Mouse (Mus musculus): Measurements from ENCODE around the gene Abcc2. TPM values are rescaled to one million over a fixed set of nuclear protein-coding genes. Genes with fewer than 3 reads are reported as not detected.
A peak's percentile ranks its signal among the peaks of the same experiment; 100 is the strongest.

Gene Abcc2
- total RNA-seq, 4 experiments from 2014 or later, result not detected

DNA sequence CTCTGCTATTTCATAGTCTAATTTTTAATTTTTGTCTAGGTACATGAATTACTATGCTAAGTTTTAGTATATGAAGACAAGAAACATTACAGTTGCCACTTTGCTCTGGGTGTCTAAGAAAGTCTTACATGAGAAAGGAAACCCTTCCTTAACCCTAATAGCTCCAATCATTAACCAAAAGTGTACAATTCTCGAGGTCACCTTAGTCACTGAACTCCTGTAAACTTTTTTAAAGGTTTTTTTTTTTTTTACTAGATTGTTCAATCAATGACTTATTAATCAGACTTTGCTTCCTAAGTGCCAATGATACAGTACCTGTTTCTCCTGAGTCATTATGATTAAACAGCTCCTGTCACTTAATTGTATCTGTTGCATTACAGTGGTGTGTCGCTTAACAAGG lies 4.7 kb upstream of the Abcc2 start:
- no peak for DNase-seq (ENCODE audit: low spot score)

DNA sequence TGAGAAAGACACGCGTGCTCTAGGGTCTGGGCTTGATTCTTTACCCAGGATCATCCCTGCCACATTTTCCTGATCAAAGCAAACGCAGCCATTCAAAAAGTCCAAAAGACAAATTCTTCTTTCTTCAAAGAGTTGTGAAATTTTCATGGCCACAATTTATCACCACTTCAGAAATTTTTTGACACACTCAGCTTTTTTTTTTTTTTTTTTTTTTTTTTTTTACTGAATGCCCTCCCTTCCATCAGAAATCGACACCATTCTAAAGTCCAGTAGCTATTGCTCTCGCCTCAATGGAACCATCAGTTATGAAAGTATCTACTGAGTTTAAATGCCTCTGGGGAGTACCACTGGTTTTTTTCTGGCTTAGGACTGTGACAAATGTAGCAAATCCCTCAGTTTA lies 1.6 kb upstream of the Abcc2 start:
- no peak for DNase-seq (ENCODE audit: low spot score)

DNA sequence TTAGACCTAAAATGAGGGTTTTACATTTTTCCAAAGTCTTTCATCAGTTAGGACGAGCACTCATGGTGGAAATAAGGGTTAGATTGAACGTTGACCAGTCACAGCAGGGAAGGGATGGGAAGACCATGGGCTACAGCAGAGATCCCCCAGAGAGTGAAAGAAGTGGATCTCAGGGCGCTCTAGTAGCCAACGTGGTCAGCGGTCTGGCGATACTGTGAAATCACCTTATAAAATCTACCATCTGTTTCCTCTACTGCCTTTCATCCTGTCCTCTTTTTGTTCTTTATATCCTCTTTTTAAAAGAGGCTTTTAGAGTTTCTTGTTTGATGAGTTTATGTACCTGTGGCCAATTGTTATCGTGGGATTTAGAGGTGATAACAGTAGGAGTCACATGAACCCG lies 2.8 kb downstream of the Abcc2 start:
- no peak for DNase-seq (ENCODE audit: low spot score)

DNA sequence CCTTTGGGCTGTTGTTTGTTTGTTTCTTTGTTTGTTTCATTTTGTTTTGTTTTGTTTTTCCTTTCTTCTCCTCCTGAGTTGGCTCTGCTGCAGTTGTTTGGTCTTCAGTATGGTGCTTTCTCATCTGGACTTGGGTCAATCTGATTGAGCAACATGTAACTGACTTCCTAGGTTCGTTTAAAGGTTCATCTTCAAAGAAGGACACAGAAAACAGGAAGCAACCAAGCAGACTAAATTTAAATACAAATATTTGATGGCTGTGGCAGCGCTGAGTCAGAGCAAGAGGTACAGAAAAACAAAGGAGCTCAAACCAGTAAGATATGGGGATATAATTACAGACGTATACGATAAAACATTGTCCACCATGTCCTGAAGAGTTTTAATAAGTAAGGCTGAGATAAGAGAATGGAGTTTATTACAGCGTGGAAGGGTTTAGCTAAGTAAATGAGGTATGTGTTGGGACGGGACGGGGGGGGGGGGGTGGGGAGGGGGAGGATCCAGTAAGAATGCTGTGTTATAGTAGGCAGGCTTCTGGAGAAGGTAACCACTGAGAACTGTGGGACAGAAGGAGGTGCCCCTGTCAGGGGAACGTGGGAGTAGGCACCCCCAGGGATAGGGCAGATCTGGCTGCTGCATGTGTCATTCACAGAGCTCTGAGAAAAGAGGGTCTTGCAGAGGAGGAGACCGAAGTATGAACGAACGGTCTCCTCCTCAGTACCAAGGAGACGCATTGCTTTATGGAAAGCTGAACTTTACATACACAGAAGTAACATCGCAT lies 4.4 kb downstream of the Abcc2 start:
- no peak for DNase-seq (ENCODE audit: low spot score)

DNA sequence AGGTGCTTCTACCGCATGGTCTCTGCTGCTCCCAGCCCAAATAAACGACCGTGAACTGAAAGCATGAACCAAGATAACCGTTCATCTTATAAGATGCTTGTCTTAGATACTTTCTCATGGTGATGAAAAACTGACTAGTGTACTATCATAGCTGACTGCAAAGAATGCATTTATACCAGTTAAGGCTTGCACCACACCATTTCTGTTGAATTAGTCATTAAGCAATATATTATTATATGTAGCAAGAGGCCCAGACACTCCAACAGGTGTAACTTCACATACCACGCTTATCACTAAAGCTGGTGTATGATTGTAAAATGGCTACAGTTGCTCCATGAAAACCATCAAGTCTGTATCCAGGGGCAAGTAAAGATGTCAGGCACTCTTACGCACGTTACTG lies 7.8 kb downstream of the Abcc2 start:
- DNase-seq (ENCODE audit: low spot score), result no peak

DNA sequence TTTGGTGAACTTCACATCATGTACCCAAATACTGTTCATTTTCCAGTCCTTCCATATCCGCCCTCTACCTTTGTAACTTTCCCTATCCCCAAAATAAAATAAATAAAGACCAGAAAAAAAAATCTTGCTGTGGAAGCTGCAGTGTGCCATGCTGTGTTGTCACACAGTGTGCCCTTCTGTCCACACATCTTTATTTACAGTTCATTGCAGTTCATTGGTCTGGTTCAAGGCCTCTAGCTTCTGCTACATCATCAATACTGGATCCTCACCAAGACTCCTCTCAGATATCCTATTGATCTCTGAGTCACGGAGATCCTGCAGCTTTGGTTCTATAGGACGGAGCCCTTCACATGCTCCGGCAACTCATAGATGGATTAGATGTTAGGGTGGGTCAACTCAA lies 10.5 kb downstream of the Abcc2 start:
- no peak for DNase-seq (ENCODE audit: low spot score)

DNA sequence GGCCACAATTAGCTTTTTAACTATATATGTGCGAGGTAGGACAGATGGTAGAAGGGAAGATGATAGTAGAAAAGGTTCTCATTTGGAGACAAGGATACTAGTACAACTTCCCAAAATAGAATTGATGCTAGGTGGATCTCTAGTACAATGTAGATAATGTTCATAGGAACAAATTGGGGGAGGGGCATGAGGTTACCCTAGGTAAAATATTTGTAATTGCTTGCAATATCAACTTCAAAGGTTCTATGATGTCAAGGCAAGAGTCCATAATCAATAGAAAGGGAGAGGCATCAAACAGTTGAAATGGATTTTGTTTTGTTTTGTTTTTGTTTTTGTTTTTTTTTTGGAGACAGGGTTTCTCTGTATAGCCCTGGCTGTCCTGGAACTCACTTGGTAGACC lies 12.0 kb downstream of the Abcc2 start:
- DNase-seq (ENCODE audit: low spot score), result no peak

DNA sequence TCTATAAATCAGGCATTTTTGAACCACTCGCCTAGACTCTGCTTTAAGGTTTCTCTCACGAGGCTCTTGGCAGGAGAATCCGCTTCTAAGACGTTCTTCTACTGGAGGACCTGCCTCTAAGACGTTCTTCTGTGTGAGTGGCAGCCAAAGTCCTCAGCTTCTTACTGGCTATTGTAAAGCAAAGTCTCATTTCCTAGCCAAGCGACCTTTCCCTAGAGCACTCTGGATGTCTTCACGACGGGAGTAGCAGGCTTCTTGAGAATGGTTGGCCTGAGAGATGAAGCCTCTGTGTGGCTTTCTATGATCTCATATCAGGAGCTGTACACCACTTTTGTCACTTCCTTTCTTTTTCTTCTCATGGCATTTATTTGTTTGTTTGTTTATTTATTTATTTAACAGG lies 13.5 kb downstream of the Abcc2 start:
- DNase-seq (ENCODE audit: low spot score), result no peak

DNA sequence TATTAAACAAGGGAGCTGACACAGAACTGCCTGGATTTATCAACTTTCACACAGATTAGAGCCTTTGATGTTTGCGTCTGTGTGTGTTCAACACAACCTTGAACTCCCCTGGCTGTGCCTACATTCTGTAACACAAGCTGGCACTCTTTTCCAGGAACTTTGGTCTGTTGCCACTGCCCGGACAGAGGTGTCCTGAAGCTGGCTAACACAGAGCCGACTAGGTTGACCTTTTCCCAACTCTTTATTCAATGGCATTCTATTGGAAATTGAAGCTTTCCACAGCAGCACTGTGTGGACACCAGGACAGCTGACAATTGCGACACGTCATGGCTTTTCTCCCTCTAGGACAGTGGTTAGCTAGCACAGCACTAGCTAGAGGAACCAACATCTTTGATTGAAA lies 15.2 kb downstream of the Abcc2 start:
- DNase-seq (ENCODE audit: low spot score), result no peak

DNA sequence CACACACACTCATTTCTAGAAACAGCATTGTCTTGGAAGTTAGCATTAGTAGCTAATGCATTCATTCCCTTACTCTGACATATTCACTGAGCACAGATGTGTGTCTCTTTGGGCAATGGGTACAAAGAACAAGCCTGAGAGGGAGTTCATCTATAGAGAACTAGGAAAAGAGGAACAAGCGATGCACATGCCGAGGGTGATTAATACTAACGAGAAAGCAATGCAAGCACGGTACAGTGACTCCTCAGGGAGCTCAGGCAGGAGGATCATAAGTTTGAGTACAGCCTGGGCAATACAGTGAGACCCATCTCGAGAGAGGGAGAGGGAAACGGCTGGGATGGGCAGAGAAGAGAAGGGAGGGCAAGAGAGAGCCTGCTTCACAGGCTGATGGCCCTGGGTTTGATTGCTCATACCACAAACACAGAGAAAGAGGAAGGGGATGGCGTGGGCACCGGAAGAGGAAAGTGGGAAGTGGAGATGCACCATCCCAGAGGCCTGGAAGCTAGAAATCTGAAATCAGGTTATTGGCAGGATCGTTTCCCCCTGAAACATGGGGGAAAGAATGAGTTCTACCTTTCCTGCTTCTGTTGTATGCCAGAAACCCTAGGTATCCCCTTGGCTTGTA lies 19.5 kb downstream of the Abcc2 start:
- DNase-seq (ENCODE audit: low spot score), result no peak

DNA sequence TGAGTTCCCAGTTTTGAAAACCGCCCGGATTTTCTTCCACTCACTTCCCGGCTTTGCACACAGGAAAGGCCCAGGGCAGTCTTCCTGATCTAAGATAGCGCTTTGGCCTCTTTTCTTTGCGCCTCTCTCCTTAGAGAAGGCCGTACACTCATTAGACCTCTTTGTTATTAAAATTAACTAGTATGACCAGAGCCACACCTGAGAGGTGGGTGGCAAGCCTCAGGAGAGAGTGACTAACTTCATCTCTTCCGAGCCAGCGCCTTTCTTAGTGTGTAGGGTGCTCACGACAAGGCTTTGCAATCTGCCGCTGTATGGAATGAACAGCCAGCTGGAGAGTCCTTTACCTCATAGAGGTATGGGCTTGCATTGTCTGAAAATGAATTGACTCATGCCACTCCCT lies 21.9 kb downstream of the Abcc2 start:
- no peak for DNase-seq (ENCODE audit: low spot score)

DNA sequence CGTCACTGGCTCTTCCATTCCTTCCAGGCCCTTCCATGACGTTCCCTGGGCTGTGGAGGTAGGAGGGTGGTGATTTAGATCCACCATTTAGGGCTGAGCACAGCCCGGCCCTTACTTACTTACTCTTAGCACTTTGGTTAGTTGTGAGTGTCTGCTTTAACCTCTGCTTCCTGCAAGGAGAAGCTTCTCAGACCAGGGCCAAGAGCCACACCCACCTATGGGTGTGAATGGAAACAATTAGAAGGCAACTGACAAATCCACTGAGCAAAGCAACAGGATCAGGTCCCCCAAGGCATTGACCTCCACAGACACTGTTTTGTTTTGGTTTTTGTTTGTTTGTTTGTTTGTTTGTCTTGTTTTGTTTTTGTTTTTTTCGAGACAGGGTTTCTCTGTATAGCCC lies 27.3 kb downstream of the Abcc2 start:
- no peak for DNase-seq (ENCODE audit: low spot score)

DNA sequence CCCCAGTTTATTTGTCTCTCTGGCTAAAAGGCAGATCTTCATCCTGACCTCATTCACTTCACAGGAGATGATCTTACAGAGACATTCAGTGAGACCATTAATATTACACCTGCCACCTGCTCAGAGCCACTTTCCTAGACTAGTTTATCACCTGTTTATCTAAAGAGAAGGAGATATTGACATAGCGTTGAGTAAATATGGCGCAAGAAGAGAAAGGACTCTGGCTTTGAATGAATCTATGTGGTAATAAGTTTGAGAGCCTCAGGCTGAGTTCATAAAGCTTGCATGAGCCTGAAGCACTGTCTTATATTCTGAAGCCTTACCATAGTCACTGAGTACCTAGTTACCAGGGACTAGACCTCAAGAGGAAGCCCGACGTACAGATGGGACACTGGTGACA lies 29.4 kb downstream of the Abcc2 start:
- no peak for DNase-seq (ENCODE audit: low spot score)

DNA sequence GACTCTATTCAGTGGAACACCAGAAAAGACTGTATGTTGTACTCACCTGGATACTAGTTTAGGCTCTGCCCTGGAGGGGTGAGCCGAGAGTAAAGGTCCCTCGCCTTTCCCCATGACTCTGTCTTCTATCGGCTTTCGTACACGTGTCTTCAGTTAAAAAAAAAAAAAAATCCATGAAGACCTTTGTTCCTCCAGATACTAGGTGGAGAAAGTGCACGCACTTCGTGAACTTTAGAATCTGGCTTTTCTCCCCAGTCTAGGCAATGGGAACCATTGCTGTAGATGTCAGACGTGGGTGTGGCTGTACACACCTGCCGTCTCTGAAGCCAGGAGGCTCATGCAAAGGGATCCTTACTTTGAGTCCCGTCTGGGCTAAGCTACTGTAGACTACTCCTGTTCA lies 31.3 kb downstream of the Abcc2 start:
- no peak for DNase-seq (ENCODE audit: low spot score)

DNA sequence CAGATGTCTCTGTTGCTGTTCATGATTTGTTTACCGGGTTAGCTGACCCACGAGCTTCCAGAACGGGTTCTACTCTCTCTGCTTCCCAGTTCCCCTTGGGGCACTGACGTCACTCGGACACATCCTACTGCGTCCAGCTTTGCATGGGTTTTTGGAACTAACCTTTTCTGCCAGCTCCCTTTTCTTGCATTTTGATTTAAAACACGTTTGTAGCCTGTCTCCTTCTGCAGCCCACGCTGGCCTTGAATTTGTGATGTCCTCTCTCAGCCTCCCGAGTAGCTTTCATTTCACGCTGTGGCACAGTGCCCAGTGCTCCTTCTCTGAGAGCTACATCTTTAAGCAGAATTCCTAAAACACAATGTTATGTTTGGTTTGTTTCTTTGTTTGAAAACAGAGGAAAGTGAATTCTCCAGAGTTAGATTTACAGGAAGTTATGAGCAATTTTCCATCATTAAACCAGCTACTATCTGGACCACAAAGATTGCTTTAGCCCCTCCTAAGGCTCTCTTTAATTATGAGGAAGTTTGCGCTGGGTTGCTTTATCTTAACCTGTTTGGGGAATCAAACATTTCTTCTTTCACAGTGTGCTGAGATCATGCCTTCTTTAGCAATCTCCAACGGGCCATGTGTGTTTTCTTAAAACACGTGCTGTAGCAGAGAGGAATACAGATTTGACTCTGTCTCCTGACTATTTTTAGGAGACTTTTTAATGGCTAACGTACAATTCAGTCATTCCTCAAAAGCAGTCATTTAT lies 33.8 kb downstream of the Abcc2 start:
- DNase-seq (ENCODE audit: low spot score), result no peak

DNA sequence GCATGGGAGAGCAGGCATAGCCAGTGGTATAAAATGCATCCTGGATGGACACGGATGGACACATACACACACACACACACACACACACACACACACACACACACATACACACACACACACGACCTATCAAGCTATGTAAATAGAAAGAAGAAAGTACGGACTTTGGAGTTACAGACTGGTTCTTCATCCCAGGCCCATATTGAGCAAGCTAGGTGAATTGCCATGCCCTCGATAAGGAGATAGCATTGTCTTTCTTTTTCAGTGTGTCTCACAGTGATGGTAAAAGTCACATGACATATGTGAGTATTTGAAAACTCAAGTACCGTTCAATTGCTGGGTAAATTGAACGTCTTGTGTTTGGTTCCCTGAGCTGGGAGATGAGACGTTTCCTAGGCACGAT lies 44.9 kb downstream of the Abcc2 start:
- no peak for DNase-seq (ENCODE audit: low spot score)

DNA sequence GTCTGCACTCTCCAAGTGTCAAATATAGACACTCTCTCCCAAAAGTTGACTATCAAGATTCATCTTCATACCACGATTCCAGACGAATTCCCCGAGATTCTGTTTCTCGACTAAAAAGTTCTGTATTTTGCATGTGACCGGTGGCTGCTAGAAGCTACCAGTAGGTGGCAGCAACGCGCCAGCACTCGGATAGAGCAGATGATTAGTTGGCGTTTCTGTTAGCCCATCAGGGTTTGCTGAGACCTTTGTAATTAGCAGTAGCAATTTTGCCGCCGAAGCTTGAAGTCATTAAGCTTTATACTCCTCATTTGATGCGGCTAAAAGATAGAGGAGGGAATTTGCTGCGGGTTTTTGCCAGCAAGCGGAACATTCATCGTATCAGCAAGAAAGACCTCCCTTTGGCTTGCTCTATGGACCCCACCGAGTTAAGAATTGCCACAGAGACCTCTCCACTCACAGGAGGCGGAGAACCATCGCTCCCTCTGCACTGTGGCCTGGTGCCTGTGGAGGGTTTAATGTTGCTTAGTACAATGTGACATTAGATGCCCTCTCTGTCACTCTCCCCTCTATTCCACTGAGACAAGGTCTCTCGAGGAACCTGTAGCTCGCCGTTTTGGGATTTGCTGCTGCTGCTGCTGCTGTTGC lies 50.6 kb downstream of the Abcc2 start:
- DNase-seq (ENCODE audit: low spot score), result peak; percentile 55

DNA sequence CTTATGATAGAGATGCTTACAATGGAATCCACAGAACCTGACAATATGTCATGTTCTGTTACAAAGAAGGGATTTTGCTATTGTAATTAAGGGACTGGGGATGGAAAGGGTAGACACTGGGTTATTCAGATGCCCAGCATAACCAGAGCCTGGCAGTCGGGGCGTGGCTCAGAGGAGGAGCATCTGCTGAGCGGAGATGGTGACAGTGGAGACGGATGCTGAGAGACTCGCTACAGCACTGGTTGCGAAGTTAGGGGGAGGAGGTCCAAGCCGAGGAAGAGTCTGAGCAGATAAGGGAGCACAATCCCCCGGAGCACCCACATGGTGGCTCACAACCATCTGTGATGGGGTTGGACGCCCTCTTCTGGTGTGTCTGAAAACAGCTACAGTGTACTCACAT lies 61.2 kb downstream of the Abcc2 start:
- DNase-seq (ENCODE audit: low spot score), result no peak

DNA sequence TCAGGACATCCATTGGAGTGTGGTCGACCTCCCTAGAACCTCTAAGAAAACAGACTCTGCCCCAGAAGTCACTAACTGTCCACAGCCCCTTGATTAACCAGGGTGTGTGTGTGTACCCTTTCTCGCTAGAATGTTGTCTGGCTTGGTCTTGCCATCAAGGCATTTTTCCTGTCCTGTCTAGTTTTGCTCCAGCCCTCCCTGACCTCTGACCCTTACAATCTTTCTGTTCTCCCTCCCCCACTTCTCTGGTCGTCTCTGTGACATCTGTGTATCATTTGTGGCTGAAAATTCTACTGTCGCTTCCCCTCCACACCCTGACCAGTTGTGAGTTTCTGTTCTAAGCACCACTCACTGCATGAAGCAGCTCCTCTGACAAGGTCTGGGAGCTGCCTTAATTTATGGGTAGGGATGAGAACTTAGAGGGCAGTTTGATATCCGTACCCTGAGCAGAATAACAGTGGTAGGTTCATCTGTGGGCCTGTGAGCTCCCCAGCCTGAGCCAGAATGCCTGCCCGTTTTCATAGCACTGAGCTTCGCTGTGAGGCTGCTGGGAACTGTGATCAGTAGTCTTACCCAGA lies 63.4 kb downstream of the Abcc2 start:
- DNase-seq (ENCODE audit: low spot score), result no peak

DNA sequence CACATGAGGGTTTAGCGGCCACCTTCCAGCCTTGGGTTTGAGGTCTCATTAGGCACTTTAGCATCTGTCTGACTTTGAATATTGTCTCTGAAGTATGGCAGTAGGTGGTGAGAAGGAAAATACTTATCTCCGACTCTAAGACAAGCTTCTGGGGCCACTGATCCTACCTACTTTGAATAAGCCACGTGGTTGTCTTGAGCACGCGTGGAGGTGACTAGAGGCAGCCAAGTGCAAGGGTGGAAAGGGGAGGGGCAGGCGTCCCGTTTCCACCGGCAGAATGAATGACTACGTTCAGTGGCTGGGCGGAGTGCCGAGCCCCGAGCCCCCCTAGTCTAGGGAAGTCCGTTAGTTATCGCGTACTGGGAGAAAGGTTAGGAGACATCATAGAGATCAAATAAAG lies 65.1 kb downstream of the Abcc2 start:
- no peak for DNase-seq (ENCODE audit: low spot score)

DNA sequence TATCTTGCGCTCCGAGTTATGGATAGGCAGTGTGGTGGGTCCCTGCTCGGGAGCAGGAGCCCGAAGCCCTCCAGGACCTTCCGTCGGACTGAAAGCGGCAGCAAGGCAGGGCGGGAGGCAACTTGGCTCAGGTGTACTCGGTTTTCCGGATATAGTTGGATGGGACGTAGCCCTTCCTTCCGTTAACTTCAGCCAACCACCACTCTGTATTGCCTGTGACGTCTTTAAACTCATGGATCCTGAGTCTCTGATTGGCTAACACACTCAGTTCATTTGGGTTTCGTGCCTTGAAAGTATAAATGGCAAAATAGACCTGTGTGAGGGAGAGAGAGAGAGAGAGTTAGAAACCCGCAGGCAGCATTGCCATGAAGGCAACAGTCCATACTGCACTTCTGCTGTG lies 66.0 kb downstream of the Abcc2 start:
- DNase-seq (ENCODE audit: low spot score), result no peak

DNA sequence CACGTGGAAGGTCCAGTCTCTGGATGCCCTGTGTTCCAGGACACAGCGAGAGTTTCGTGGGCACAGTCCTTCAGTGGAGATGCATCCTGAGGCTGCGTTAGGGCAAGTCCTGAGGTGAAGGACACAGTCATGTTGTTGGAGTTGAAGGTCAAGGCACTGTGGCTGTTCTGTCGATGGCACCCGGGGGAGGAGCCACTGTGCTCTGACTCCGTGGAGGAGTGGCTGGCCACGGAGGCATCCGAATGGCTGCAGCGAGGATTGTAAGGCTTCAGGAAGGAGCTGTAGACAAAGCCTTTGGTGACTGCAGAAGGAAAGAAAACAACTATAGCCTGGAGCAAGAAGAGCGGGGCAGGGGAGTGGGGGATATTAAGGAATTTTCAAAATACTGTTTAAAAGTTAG lies 68.0 kb downstream of the Abcc2 start:
- no peak for DNase-seq (ENCODE audit: low spot score)
